Mouse (Mus musculus): ENCODE measurements around the gene Olfr66.

Olfr66 gene

GRCm38 (mm10) chr7:103886152-103886551 lies at the start of gene Olfr66:
Gene Olfr66 (minus strand): TSS chr7:103886252.
- no peak for DNase-seq (ENCODE audit: low read depth, low spot score)

- DNase-seq (ENCODE audit: low read depth, low spot score), result no peak
These were observed 48.2 kb upstream of the Olfr66 start, which contains the start of gene Olfr632 for GRCm38 (mm10) chr7:103934264-103934663. Gene Olfr632 (plus strand): TSS chr7:103934347.

- DNase-seq (ENCODE audit: low read depth, low spot score), result no peak
These were observed 42.5 kb upstream of the Olfr66 start, which contains the start of gene Olfr631 for GRCm38 (mm10) chr7:103928525-103928924. Gene Olfr631 (plus strand): TSS chr7:103928825.

GRCm38 (mm10) chr7:103915338-103915737 lies 29.3 kb upstream of the Olfr66 start:
- no peak for DNase-seq (ENCODE audit: low read depth, low spot score)

- DNase-seq (ENCODE audit: low read depth, low spot score), result peak; percentile 37
These were observed 27.0 kb upstream of the Olfr66 start for GRCm38 (mm10) chr7:103912969-103913511.

GRCm38 (mm10) chr7:103910047-103910446 lies 24.0 kb upstream of the Olfr66 start:
- no peak for DNase-seq (ENCODE audit: low read depth, low spot score)

GRCm38 (mm10) chr7:103903187-103903586 lies 17.1 kb upstream of the Olfr66 start, which contains the start of gene Olfr65:
Gene Olfr65 (plus strand): TSS chr7:103903487.
- no peak for DNase-seq (ENCODE audit: low read depth, low spot score)

GRCm38 (mm10) chr7:103894385-103894784 lies 8.3 kb upstream of the Olfr66 start, which contains the start of gene Olfr64:
Gene Olfr64 (minus strand): TSS chr7:103894485.
- DNase-seq (ENCODE audit: low read depth, low spot score), result no peak

GRCm38 (mm10) chr7:103877093-103877492 lies 9.0 kb downstream of the Olfr66 start:
- no peak for DNase-seq (ENCODE audit: low read depth, low spot score)

- DNase-seq (ENCODE audit: low read depth, low spot score), result no peak
These were observed 11.6 kb downstream of the Olfr66 start for GRCm38 (mm10) chr7:103874451-103874850.

GRCm38 (mm10) chr7:103873064-103873463 lies 13.0 kb downstream of the Olfr66 start:
- DNase-seq (ENCODE audit: low read depth, low spot score), result no peak

- no peak for DNase-seq (ENCODE audit: low read depth, low spot score)
These were observed 15.4 kb downstream of the Olfr66 start for GRCm38 (mm10) chr7:103870667-103871066.

- DNase-seq (ENCODE audit: low read depth, low spot score), result no peak
These were observed 20.3 kb downstream of the Olfr66 start for GRCm38 (mm10) chr7:103865716-103866115.

- DNase-seq (ENCODE audit: low read depth, low spot score), result no peak
These were observed 24.5 kb downstream of the Olfr66 start for GRCm38 (mm10) chr7:103861531-103861930.

GRCm38 (mm10) chr7:103860855-103861254 lies 25.2 kb downstream of the Olfr66 start:
- DNase-seq (ENCODE audit: low read depth, low spot score), result peak; percentile 89

GRCm38 (mm10) chr7:103859076-103859475 lies 27.0 kb downstream of the Olfr66 start:
- no peak for DNase-seq (ENCODE audit: low read depth, low spot score)

- DNase-seq (ENCODE audit: low read depth, low spot score), result no peak
These were observed 31.4 kb downstream of the Olfr66 start for GRCm38 (mm10) chr7:103854669-103855068.

GRCm38 (mm10) chr7:103853090-103853489 lies 33.0 kb downstream of the Olfr66 start, which contains the start of gene Hbb-y:
Gene Hbb-y (minus strand): TSS chr7:103853216.
- no peak for DNase-seq (ENCODE audit: low read depth, low spot score)

GRCm38 (mm10) chr7:103844525-103845325 lies 41.3 kb downstream of the Olfr66 start:
- no peak for DNase-seq (ENCODE audit: low read depth, low spot score)

- DNase-seq (ENCODE audit: low read depth, low spot score), result no peak
These were observed 43.0 kb downstream of the Olfr66 start, which contains the start of gene Hbb-bh1 for GRCm38 (mm10) chr7:103843034-103843433. Gene Hbb-bh1 (minus strand): TSS chr7:103843164.

GRCm38 (mm10) chr7:103840268-103840667 lies 45.8 kb downstream of the Olfr66 start, which contains the start of gene Hbb-bh2:
Gene Hbb-bh2 (minus strand): TSS chr7:103840520.
- DNase-seq (ENCODE audit: low read depth, low spot score), result no peak

Measured in ZHBTc4 (cell line).